Mouse (Mus musculus) E14TG2a.4 (cell line): Measurements from ENCODE around the gene Ctbs.
A peak's percentile ranks its signal among the peaks of the same experiment; 100 is the strongest.

Experiments used
- CTCF ChIP-seq: conservative IDR thresholded peaks from 2 replicates; pipeline ENCODE4 v1.5.1; 2014; ENCODE audit warnings: low read length
- NANOG ChIP-seq: IDR thresholded peaks from 2 replicates; pipeline ENCODE4 v1.6.1; 2014; ENCODE audit warnings: borderline replicate concordance, low read length, mixed read lengths
- POU5F1 ChIP-seq: IDR thresholded peaks from 2 replicates; pipeline ENCODE4 v1.6.1; 2014; ENCODE audit warnings: low read length, borderline replicate concordance

GRCm38 (mm10) chr3:146472657-146473056 is 23.1 kb downstream of the Ctbs start:
- TF ChIP-seq CTCF (no peak), NANOG (peak; percentile 60; the same call in 1 of the 2 replicates), POU5F1 (no peak)
